Mouse (Mus musculus): Measurements from ENCODE around the gene Fgf23.

Fgf23 gene

DNA sequence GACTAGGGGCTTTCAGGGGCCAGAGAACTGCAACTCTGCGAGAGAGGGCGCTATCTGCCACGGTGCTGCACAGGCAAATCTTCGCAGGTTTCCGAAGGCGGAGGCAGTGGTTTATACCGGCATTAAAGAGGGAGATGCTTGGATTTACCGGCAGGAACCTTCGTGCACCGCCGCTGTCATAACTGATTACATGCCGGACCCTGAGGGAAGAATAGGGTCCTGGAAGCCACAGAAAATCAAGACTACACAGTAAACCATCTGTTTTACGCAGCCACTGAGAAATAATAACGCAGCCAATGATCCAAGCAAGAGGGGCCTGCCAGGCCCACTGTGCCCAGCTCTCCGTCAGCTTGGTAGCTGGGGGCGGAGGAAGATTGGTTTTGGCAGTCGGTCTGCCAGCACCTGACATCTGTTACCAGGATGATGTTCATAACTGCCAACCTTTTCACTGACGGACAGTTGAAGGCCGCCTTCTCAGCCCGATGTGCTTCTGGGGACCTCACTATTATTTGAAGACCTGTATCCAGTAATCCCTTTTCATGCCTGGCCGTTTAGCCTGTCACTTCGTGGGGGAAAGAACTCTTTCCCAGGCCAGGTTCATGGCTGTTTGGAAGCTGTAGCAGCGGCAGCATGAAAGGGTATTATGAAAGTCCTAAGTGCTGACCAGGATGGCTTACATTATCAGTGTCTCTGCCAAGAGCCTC, 42.2 kb downstream of the Fgf23 start:
- no peak for DNase-seq (ENCODE audit: low spot score in 2 of 2)

DNA sequence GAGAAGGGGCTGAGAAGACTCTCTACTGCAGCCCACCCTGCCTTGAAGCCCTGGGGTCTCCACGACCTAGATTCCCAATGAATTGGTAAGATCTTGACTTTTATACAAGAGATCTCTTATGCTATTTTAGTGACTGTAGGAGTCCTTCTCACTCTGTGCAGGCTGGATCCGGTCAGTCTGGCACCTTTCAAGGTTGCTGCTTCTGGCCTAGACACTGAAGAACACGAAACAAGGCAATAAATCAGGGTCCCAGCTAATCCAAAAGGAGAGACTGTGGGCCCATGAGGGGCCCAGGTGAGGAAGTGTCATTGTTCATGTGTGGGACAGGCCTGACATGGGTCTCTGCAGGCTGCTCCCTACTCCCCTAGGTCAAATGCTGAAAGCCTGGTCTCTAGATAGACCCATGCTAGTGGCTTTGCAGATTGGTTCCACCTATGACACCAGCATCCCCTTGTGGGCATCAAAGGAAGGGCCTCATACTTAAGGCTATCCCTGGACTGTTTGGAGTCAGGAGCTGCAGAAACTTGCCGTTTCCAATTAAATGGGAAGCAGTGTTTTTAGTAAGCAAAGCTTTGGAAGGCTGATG, 49.6 kb downstream of the Fgf23 start:
- DNase-seq (ENCODE audit: low spot score in 2 of 2), result no peak

- no peak for DNase-seq (ENCODE audit: low spot score in 2 of 2)
These were observed 50.3 kb downstream of the Fgf23 start for GRCm38 (mm10) chr6:127122996-127123395.

DNA sequence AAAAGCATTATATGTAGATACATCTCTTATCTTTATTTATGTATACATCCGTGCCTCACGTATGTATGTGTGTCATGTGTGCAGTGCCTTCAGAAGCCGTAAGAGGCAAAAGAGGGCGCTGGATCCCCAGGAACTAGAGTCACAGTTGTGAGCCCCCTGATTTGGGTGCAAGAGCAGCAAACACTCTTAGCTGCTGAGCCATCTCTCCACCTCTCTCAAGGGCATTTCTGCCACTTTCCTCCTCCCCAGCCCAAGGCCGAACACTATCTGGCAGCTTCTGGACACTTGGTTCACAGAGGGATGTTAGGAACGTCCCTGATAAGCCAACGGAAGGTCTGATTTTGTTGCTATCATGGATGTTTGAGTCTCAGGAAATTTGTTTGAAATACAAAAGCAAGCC, 50.8 kb downstream of the Fgf23 start:
- DNase-seq (ENCODE audit: low spot score in 2 of 2), result no peak

GRCm38 (mm10) chr6:127129659-127130058, 57.0 kb downstream of the Fgf23 start:
- no peak for DNase-seq (ENCODE audit: low spot score in 2 of 2)

- DNase-seq (ENCODE audit: low spot score in 2 of 2), result no peak
These were observed 57.7 kb downstream of the Fgf23 start for GRCm38 (mm10) chr6:127130377-127130776.
